Mouse (Mus musculus) neural tube, embryonic 12.5 days (tissue): ENCODE data around the gene Gm21987. TPM values are rescaled to one million over a fixed set of nuclear protein-coding genes. Genes with fewer than 3 reads are reported as not detected.

Source experiments
- ATAC-seq: fragments of 200-750 bp; cut with Nextera tagmentation; 2 replicates; pipeline ENCODE4 v1.8.0; 2017; ENCODE audit warnings: low read depth, mild to moderate bottlenecking, moderate TSS enrichment, moderate library complexity; ENCODE audit not compliant: low FRiP score
- H3K27ac ChIP-seq: fragments of 300-500 bp; sonication (generic); 2 replicates; pipeline ENCODE4 v1.5.1; 2016
- H3K27me3 ChIP-seq: fragments of 300-500 bp; sonication (generic); replicated peaks from 2 replicates; pipeline ENCODE4 v1.6.1; 2016; ENCODE audit warnings: mild to moderate bottlenecking
- H3K36me3 ChIP-seq: fragments of 300-500 bp; sonication (generic); 2 replicates; pipeline ENCODE4 v1.6.1; 2016; ENCODE audit warnings: mild to moderate bottlenecking
- H3K4me1 ChIP-seq: fragments of 300-500 bp; sonication (generic); 2 replicates; pipeline ENCODE4 v1.6.1; 2016
- H3K4me2 ChIP-seq: fragments of 300-500 bp; sonication (generic); replicated peaks from 2 replicates; pipeline ENCODE4 v1.6.1; 2016; ENCODE audit warnings: mild to moderate bottlenecking
- H3K4me3 ChIP-seq: fragments of 300-500 bp; sonication (generic); 2 replicates; pipeline ENCODE4 v1.5.1; 2016
- H3K9ac ChIP-seq: fragments of 300-500 bp; sonication (generic); 2 replicates; pipeline ENCODE4 v1.6.1; 2016; ENCODE audit warnings: mild to moderate bottlenecking
- H3K9me3 ChIP-seq: fragments of 300-500 bp; sonication (generic); 2 replicates; pipeline ENCODE4 v1.6.1; 2016; ENCODE audit warnings: mild to moderate bottlenecking
- WGBS: fragments of 180-500 bp; shearing (Covaris S2); methylation state at CpG from one replicate; pipeline ENCODE4 v1.1.7; 2016; 5-methylcytosine and 5-hydroxymethylcytosine counted together
- polyA plus RNA-seq: library from polyadenylated mRNA; unstranded; fragments of >200 nt; fragmentation: Nextera tagmentation; extraction: Ambion mirVana; gene quantifications from 2 replicates; pipeline ENCODE4 v1.2.1, GENCODE M21; 2016

Gm21987 gene
- polyA plus RNA-seq, 1 experiment from 2014 or later = not detected

DNA sequence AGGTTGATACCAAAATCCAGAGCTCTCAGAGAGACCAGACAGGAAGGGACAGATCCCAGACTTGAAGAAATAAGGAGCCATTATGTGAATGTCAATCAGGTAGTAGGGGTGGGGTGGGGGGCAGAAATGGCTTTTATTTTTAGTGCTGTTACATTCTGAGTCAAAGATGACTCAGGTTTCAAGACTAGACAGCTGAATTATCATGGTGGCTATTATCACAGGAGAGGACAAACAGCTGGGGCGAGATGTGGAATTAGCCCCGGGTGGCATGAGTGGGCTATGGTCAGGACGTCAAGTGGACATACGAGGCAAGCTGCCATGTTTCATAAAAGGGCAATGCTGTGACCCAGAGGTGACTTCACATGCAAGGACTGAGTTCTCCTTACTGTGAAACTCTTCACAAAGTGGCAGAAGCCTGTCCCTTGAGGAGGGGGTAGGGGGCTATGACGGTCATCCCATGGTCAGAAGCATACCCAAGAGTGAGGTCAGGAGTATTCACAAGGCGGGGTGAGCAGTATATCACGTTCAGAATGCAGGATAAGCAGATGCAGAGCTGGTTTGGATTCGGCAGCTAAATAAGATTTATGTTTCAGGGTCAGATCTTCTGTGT, 42.5 kb downstream of the Gm21987 start:
- Histone ChIP-seq H3K4me2 (no peak overlapping the region), H3K9me3 (no peaks in the 10 kb centered on the region), H3K27me3 (no peaks in the 10 kb centered on the region), H3K9ac (no peak overlapping the region), H3K27ac (no peak overlapping the region), H3K36me3 (no peaks in the 10 kb centered on the region), H3K4me3 (no peak overlapping the region), H3K4me1 (no peaks in the 10 kb centered on the region)
- no peak for ATAC-seq
- WGBS = 75% methylated on average over 8 of the region's 8 CpGs

DNA sequence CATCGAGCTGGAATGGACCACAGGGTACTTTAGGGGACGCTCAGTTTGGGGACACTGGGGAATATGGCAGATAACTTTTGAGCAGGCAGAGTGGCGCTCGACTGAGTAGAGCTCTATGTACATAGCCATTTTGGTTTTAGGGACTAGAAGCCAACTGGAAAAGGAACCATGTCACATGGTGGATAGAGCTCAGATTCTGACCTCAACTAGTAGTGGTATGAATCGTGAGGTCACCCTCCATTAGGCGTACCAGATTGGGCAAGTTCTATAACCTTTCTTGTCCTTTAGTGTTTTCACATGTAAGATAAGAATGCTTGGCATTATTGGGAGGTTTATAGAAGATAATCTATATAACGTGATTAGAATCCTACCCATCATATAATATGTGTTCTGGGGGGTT, 43.5 kb downstream of the Gm21987 start:
- Histone ChIP-seq H3K4me2 (no peak overlapping the region), H3K9me3 (no peaks in the 10 kb centered on the region), H3K9ac (no peak overlapping the region), H3K36me3 (no peaks in the 10 kb centered on the region), H3K27me3 (no peaks in the 10 kb centered on the region), H3K27ac (no peak overlapping the region), H3K4me1 (no peaks in the 10 kb centered on the region), H3K4me3 (no peak overlapping the region)
- ATAC-seq = no peak
- WGBS = 93% methylated on average over 7 of the region's 7 CpGs

- no peak overlapping the region for H3K4me3 ChIP-seq
- H3K4me1 ChIP-seq = no peaks in the 10 kb centered on the region
- H3K36me3 ChIP-seq = no peaks in the 10 kb centered on the region
- no peak overlapping the region for H3K27ac ChIP-seq
- H3K9ac ChIP-seq = no peak overlapping the region
- H3K9me3 ChIP-seq = no peaks in the 10 kb centered on the region
- WGBS = 81% methylated on average over 23 of the region's 23 CpGs
- H3K4me2 ChIP-seq = no peak overlapping the region
- no peaks in the 10 kb centered on the region for H3K27me3 ChIP-seq
- ATAC-seq = no peak
These were observed 45.5 kb downstream of the Gm21987 start for GRCm38 (mm10) chr16:38392126-38392894.

DNA sequence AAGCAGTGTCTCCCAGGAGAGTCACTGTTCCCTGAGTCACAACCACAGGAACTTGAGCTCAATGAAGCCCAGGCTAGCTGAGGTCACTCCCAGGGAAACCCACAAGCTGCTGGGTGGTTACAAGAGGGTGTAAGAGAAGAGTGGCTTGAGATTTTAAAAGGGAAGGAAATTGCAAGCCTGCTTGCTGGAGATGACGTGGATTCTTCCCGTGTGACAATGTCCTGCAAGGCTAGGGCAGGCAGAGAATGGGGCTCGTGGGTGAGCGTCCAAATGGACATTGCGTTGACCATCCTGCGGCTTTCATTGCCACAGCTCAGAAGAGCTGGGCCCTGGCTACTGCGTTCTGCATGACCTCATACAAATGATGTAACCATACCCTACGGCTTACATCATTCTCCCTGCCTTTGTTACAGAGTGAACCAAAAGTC, 47.4 kb downstream of the Gm21987 start:
- Histone ChIP-seq H3K9me3 (no peaks in the 10 kb centered on the region), H3K4me2 (no peak overlapping the region), H3K4me3 (no peak overlapping the region), H3K9ac (no peak overlapping the region), H3K27ac (no peak overlapping the region), H3K36me3 (no peaks in the 10 kb centered on the region), H3K27me3 (no peaks in the 10 kb centered on the region), H3K4me1 (peaks cover 1% of the 10 kb centered on the region; the same call in 1 of the 2 replicates)
- 91% methylated on average over 8 of the region's 8 CpGs for WGBS
- no peak for ATAC-seq

GRCm38 (mm10) chr16:38395060-38395730, 48.4 kb downstream of the Gm21987 start:
- ATAC-seq = no peak

DNA sequence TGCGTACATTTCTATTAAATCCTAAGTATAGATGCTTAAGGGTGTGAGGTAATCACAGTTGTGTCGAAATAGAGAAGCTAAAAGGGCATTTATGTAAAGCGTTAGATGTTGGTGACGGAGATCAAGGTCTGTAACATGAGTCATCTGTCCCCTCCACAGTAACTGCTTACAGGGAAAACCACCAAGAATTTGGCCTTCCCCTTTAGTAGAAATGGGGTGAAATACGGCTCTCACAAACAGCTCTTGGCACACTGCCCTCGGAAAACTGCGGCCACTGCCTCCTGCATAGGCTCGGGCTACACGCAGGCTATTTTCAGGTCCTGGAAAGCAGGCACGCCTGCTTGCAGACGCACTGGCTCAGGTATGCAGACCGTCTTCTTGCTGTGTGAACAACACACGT, 49.3 kb downstream of the Gm21987 start:
- no peak for ATAC-seq
- no peaks in the 10 kb centered on the region for H3K27me3 ChIP-seq
- H3K27ac ChIP-seq = no peak overlapping the region
- H3K4me3 ChIP-seq = no peak overlapping the region
- H3K9ac ChIP-seq = no peak overlapping the region
- H3K4me1 ChIP-seq = peaks cover 7% of the 10 kb centered on the region
- WGBS = 85% methylated on average over 13 of the region's 13 CpGs
- H3K9me3 ChIP-seq = no peaks in the 10 kb centered on the region
- H3K4me2 ChIP-seq = no peak overlapping the region
- no peaks in the 10 kb centered on the region for H3K36me3 ChIP-seq

More at GRCm38 (mm10) chr16:38395060-38395730, 48.4 kb downstream of the Gm21987 start:
- Histone ChIP-seq H3K4me2 (no peak overlapping the region), H3K27ac (no peak overlapping the region), H3K9me3 (no peaks in the 10 kb centered on the region), H3K4me3 (no peak overlapping the region), H3K27me3 (no peaks in the 10 kb centered on the region), H3K4me1 (peaks cover 7% of the 10 kb centered on the region), H3K9ac (no peak overlapping the region), H3K36me3 (no peaks in the 10 kb centered on the region)
- whole genome bisulfite sequencing = 75% methylated on average over 6 of the region's 6 CpGs

- Histone ChIP-seq H3K4me2 (no peak overlapping the region), H3K9ac (no peak overlapping the region), H3K27ac (no peak overlapping the region), H3K4me3 (no peak overlapping the region), H3K27me3 (no peaks in the 10 kb centered on the region), H3K9me3 (no peaks in the 10 kb centered on the region), H3K36me3 (no peaks in the 10 kb centered on the region), H3K4me1 (peaks cover 7% of the 10 kb centered on the region)
- WGBS = 92% methylated on average over 6 of the region's 6 CpGs
- ATAC-seq = no peak
These were observed 51.4 kb downstream of the Gm21987 start for GRCm38 (mm10) chr16:38398266-38398665.

- ATAC-seq = 0 out of 2 replicates have a peak, but pooled peaks have one; percentile 25
- H3K27ac ChIP-seq = no peak overlapping the region
- H3K36me3 ChIP-seq = no peaks in the 10 kb centered on the region
- no peaks in the 10 kb centered on the region for H3K9me3 ChIP-seq
- peaks cover 7% of the 10 kb centered on the region for H3K4me1 ChIP-seq
- H3K9ac ChIP-seq = no peak overlapping the region
- no peaks in the 10 kb centered on the region for H3K27me3 ChIP-seq
- H3K4me2 ChIP-seq = peak overlapping the region; percentile 52
- no peak overlapping the region for H3K4me3 ChIP-seq
- 73% methylated on average over 3 of the region's 3 CpGs for WGBS
These were observed 52.2 kb downstream of the Gm21987 start for GRCm38 (mm10) chr16:38399076-38399475.

- peak overlapping the region; percentile 52 for H3K4me2 ChIP-seq
- no peaks in the 10 kb centered on the region for H3K9me3 ChIP-seq
- no peak overlapping the region for H3K4me3 ChIP-seq
- 26% methylated on average over 17 of the region's 17 CpGs for WGBS
- peak overlapping the region; percentile 33; the same call in 1 of the 2 replicates for H3K9ac ChIP-seq
- H3K27me3 ChIP-seq = no peaks in the 10 kb centered on the region
- ATAC-seq = peak; percentile 87
- peaks cover 7% of the 10 kb centered on the region for H3K4me1 ChIP-seq
- no peaks in the 10 kb centered on the region for H3K36me3 ChIP-seq
- H3K27ac ChIP-seq = 0 out of 2 replicates have a peak overlapping the region, but pooled peaks have one; percentile 13
These were observed 52.8 kb downstream of the Gm21987 start for GRCm38 (mm10) chr16:38399531-38400231.

GRCm38 (mm10) chr16:38400311-38400960, 53.6 kb downstream of the Gm21987 start:
- no peak; the same call in none of the 2 replicates for ATAC-seq
- peaks cover 7% of the 10 kb centered on the region for H3K4me1 ChIP-seq
- H3K36me3 ChIP-seq = no peaks in the 10 kb centered on the region
- no peak overlapping the region for H3K9ac ChIP-seq
- no peak overlapping the region for H3K27ac ChIP-seq
- WGBS = 81% methylated on average over 9 of the region's 9 CpGs
- H3K4me3 ChIP-seq = no peak overlapping the region
- H3K9me3 ChIP-seq = no peaks in the 10 kb centered on the region
- peak overlapping the region; percentile 52 for H3K4me2 ChIP-seq
- H3K27me3 ChIP-seq = no peaks in the 10 kb centered on the region

- Histone ChIP-seq H3K36me3 (no peaks in the 10 kb centered on the region), H3K9me3 (no peaks in the 10 kb centered on the region), H3K27ac (no peak overlapping the region), H3K9ac (no peak overlapping the region), H3K4me2 (no peak overlapping the region), H3K4me3 (no peak overlapping the region), H3K4me1 (peaks cover 7% of the 10 kb centered on the region), H3K27me3 (no peaks in the 10 kb centered on the region)
- 86% methylated on average over 6 of the region's 6 CpGs for WGBS
- ATAC-seq = no peak
These were observed 54.6 kb downstream of the Gm21987 start for GRCm38 (mm10) chr16:38401468-38401867.
